Mouse (Mus musculus) embryonic facial prominence, embryonic 11.5 days (tissue): Measurements from ENCODE around the gene Rd3l. TPM values are rescaled to one million over a fixed set of nuclear protein-coding genes. Genes with fewer than 3 reads are reported as not detected.

Source experiments
- ATAC-seq: fragments of 200-750 bp; cut with Nextera tagmentation; replicated peaks from 2 replicates; pipeline ENCODE4 v1.8.0; 2017; ENCODE audit warnings: low read depth; ENCODE audit not compliant: insufficient number of reproducible peaks, low FRiP score, low TSS enrichment
- DNase-seq: peaks from one replicate; pipeline ENCODE4 v3.0.0-alpha.2; 2015; ENCODE audit warnings: low spot score
- H3K27ac ChIP-seq: fragments of 300-500 bp; sonication (generic); replicated peaks from 2 replicates; pipeline ENCODE4 v1.5.1; 2014; ENCODE audit warnings: mild to moderate bottlenecking, low read depth, low read length, control low read depth
- H3K27me3 ChIP-seq: fragments of 300-500 bp; sonication (generic); 2 replicates; pipeline ENCODE4 v1.6.1; 2014; ENCODE audit warnings: mild to moderate bottlenecking, low read length, moderate library complexity, mixed read lengths; ENCODE audit not compliant: control insufficient read depth, insufficient read depth
- H3K36me3 ChIP-seq: fragments of 300-500 bp; sonication (generic); replicated peaks from 2 replicates; pipeline ENCODE4 v1.6.1; 2014; ENCODE audit warnings: low read depth, mild to moderate bottlenecking, low read length, moderate library complexity, mixed read lengths; ENCODE audit not compliant: control insufficient read depth, insufficient read depth
- H3K4me1 ChIP-seq: fragments of 300-500 bp; sonication (generic); 2 replicates; pipeline ENCODE4 v1.6.1; 2014; ENCODE audit warnings: low read length, mixed read lengths; ENCODE audit not compliant: control insufficient read depth, insufficient read depth
- H3K4me2 ChIP-seq: fragments of 300-500 bp; sonication (generic); 2 replicates; pipeline ENCODE4 v1.6.1; 2014; ENCODE audit warnings: low read depth, mild to moderate bottlenecking, control low read depth, low read length, moderate library complexity
- H3K4me3 ChIP-seq: fragments of 300-500 bp; sonication (generic); 2 replicates; pipeline ENCODE4 v1.5.1; 2014; ENCODE audit warnings: low read depth, low read length, control low read depth
- H3K9ac ChIP-seq: fragments of 300-500 bp; sonication (generic); replicated peaks from 2 replicates; pipeline ENCODE4 v1.6.1; 2014; ENCODE audit warnings: mild to moderate bottlenecking, control low read depth, low read length
- H3K9me3 ChIP-seq: fragments of 300-500 bp; sonication (generic); replicated peaks from 2 replicates; pipeline ENCODE4 v1.6.1; 2016; ENCODE audit warnings: mild to moderate bottlenecking, low read length, inconsistent platforms, mixed read lengths; ENCODE audit not compliant: control insufficient read depth
- WGBS: fragments of 180-500 bp; shearing (Covaris S2); extraction: QIAGEN DNeasy Blood & Tissue Kit; methylation state at CpG from one replicate; pipeline ENCODE4 v1.1.7; 2014; 5-methylcytosine and 5-hydroxymethylcytosine counted together
- polyA plus RNA-seq: library from polyadenylated mRNA; unstranded; fragments of >200 nt; fragmentation: Nextera tagmentation; extraction: Ambion mirVana; gene quantifications from 2 replicates; pipeline ENCODE4 v1.2.1, GENCODE M21; 2014

Gene Rd3l
- polyA plus RNA-seq, 1 experiment from 2014 or later: not detected

DNA sequence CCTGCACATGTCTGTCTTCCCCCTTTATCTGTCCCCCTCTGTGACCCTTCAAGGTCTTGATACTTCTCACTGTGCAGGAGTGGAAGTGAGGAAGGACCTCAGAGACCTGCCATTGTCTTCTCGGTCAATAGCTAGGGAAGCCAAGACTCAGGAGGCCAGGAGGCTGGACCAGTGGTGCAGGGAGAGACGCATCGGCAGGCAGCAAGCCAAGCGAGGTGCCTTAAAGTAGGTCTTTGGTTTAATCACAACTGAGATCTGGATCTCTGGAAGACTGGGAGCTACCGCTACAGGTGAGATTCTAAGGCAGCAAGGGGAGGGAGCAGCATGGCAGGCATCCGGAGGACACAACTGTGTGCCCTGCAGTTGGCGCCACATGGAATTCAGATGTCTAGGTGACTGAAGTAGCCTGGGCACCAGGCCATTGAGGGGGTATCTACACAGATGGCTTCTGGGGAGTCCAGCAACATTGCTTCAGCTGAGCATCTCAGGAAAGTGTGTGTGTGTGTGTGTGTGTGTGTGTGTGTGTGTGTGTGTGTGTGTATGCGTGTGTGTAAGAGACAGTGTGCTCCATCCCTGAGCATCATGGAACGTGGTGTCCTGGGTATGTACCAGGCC is 49.6 kb downstream of the Rd3l start:
- H3K9me3 ChIP-seq: no peaks in the 10 kb centered on the region
- no peak overlapping the region for H3K9ac ChIP-seq
- H3K4me3 ChIP-seq: no peak overlapping the region
- no peaks in the 10 kb centered on the region for H3K4me1 ChIP-seq
- 90% methylated on average over 9 of the region's 9 CpGs for WGBS
- H3K4me2 ChIP-seq: no peak overlapping the region
- DNase-seq (no peak), ATAC-seq (no peak)
- H3K27me3 ChIP-seq: no peaks in the 10 kb centered on the region
- no peaks in the 10 kb centered on the region for H3K36me3 ChIP-seq
- no peak overlapping the region for H3K27ac ChIP-seq

Other genes starting within 250 kb of the Rd3l start
- gene Klc1, start 222.5 kb downstream of the Rd3l start, polyA plus RNA-seq: 132 and 143 TPM in 2 replicates
- 12.7 and 15.9 TPM in 2 replicates for gene Xrcc3, start 167.4 kb downstream of the Rd3l start, polyA plus RNA-seq
- gene Zfyve21, start 167.1 kb downstream of the Rd3l start, polyA plus RNA-seq: 70.7 and 73.1 TPM in 2 replicates
- 6.0 and 6.8 TPM in 2 replicates for gene Ppp1r13b, start 73.2 kb downstream of the Rd3l start, polyA plus RNA-seq
- gene Atp5mpl, start 14.3 kb downstream of the Rd3l start, polyA plus RNA-seq: 577 and 608 TPM in 2 replicates
- gene Tdrd9, start 9.8 kb downstream of the Rd3l start, polyA plus RNA-seq: 0.85 and 1.4 TPM in 2 replicates
- gene Aspg, start 125.4 kb upstream of the Rd3l start, polyA plus RNA-seq: 0.18 and 0.31 TPM in 2 replicates
- gene Kif26a, start 164.9 kb upstream of the Rd3l start, polyA plus RNA-seq: 1.8 and 2.6 TPM in 2 replicates